Comparison of ENCODE assay signal across 8 mouse cellular contexts in the genomic region with DNA sequence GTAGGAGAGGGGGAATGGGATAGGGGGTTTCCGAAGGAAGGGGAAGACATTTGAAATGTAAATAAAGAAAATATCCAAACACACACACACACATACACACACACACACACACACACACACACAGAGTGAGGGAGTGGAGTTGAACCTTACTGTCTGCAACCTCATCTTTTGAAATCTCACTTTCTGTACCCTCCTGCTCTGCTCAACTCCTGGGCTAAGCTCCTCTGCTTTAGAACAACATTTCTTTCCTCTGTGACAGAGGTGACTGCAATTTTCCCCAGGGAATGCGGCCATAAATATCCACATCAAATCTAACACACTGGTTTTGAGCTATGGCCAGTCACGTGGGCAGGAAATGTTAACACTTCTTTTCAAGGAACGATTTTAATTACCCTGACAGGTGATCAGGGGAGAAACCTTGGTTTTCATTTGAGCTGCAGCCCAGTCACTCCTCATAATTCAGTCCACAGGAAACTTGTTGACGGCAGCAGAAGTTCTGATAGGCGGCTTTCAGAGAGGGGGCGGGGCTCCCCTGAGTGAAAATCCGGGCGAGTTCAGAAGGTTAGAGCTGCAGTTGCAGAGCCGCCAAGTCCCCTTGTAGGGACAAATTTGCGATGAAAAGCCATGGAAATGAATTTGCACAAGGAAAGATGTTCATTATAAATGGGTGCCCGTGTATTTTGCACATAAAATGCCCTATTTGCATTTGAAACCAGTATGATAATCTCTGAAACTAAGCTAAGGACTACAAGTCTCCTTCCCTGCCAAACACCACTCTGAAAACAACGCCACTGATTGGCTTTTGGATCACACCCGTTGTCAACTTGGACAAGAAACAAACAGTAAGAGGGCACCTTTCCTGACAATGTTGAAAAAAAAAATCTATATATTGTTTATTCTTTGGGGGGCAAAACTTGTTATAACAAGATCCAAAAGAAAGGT.
DNase-seq lines count a peak whose midpoint lies in the region; ATAC-seq and TF ChIP-seq lines count a peak whose summit lies in the region.
"Had no signal": no experiment of that assay in that cellular context is flagged by ENCODE, and none has a peak within 500 bp of the region (broad histone marks: within the 10 kb centered on the region; RNA-seq: fewer than 3 reads in every experiment).

No protein-coding gene starts in this region.

- H3K4me2 ChIP-seq in hindbrain, postnatal 0 days (ENCODE audit: low read depth, low read length): peak overlapping the region; percentile 30
- H3K4me2 ChIP-seq in limb, embryonic 15.5 days: peak overlapping the region; percentile 29
- H3K4me2 ChIP-seq in midbrain, postnatal 0 days (ENCODE audit: low read depth, low read length, poor library complexity, severe bottlenecking): peak overlapping the region; percentile 1; the same call in 1 of the 2 replicates
- H3K4me2 ChIP-seq: liver, embryonic 15.5 days had no signal

- peak; percentile 61 for ATAC-seq in granulocyte monocyte progenitor cell, adult 5-6 weeks (replicated peaks; ENCODE audit: poor library complexity, severe bottlenecking)
- ATAC-seq in hindbrain, postnatal 0 days: no peak
- ATAC-seq in limb, embryonic 15.5 days (ENCODE audit: insufficient number of reproducible peaks, low FRiP score, low TSS enrichment, low read depth): no peak
- ATAC-seq in midbrain, postnatal 0 days (ENCODE audit: low FRiP score): no peak

- H3K27ac ChIP-seq in brown adipose tissue, adult 24 weeks (replicated peaks; ENCODE audit: low read depth, low read length): peak overlapping the region; percentile 84
- no peak overlapping the region for H3K27ac ChIP-seq in hindbrain, postnatal 0 days
- no peak overlapping the region for H3K27ac ChIP-seq in limb, embryonic 15.5 days
- no peak overlapping the region for H3K27ac ChIP-seq in midbrain, postnatal 0 days (ENCODE audit: low read depth, low read length)
- H3K27ac ChIP-seq: liver, embryonic 15.5 days had no signal

- peak overlapping the region; percentile 54 for H3K4me3 ChIP-seq in brown adipose tissue, adult 24 weeks (ENCODE audit: insufficient read depth, low read depth, low read length)
- no peak overlapping the region; the same call in 1 of the 2 replicates for H3K4me3 ChIP-seq in hindbrain, postnatal 0 days (ENCODE audit: low read length)
- no peak overlapping the region for H3K4me3 ChIP-seq in limb, embryonic 15.5 days
- H3K4me3 ChIP-seq in midbrain, postnatal 0 days (ENCODE audit: low read depth, low read length): no peak overlapping the region
- H3K4me3 ChIP-seq: liver, embryonic 15.5 days had no signal

- H3K9ac ChIP-seq in hindbrain, postnatal 0 days (replicated peaks; ENCODE audit: low read length): no peak overlapping the region
- H3K9ac ChIP-seq in limb, embryonic 15.5 days: no peak overlapping the region
- H3K9ac ChIP-seq in midbrain, postnatal 0 days (replicated peaks; ENCODE audit: low read length, poor library complexity, severe bottlenecking): no peak overlapping the region
- H3K9ac ChIP-seq: liver, embryonic 15.5 days had no signal

- no peak for TF ChIP-seq CTCF in hindbrain, postnatal 0 days (IDR thresholded peaks at IDR 0.05; ENCODE audit: low read depth)
- no peak for TF ChIP-seq CTCF in midbrain, postnatal 0 days (IDR thresholded peaks at IDR 0.05)

- peak; percentile 39 for DNase-seq in adipocyte (ENCODE audit: low spot score)
- peak; percentile 28 for DNase-seq in hindbrain, postnatal 0 days (ENCODE audit: low spot score)
- peak; percentile 10 for DNase-seq in midbrain, postnatal 0 days (ENCODE audit: low spot score)
- DNase-seq in spleen, adult 12 weeks (ENCODE audit: low spot score): no peak

- WGBS in hindbrain, postnatal 0 days: 18% methylated on average over 14 of the region's 14 CpGs
- WGBS in limb, embryonic 15.5 days: 10% methylated on average over 14 of the region's 14 CpGs
- 18% methylated on average over 14 of the region's 14 CpGs for WGBS in midbrain, postnatal 0 days

- H3K36me3 ChIP-seq in hindbrain, postnatal 0 days (ENCODE audit: insufficient read depth, low read length): no peaks in the 10 kb centered on the region
- no peaks in the 10 kb centered on the region for H3K36me3 ChIP-seq in limb, embryonic 15.5 days
- H3K36me3 ChIP-seq in midbrain, postnatal 0 days (ENCODE audit: insufficient read depth, low read length): no peaks in the 10 kb centered on the region
- H3K36me3 ChIP-seq: liver, embryonic 15.5 days had no signal

- H3K27me3 ChIP-seq in hindbrain, postnatal 0 days (ENCODE audit: insufficient read depth, low read length): no peaks in the 10 kb centered on the region
- H3K27me3 ChIP-seq in limb, embryonic 15.5 days: no peaks in the 10 kb centered on the region
- H3K27me3 ChIP-seq in midbrain, postnatal 0 days (ENCODE audit: insufficient read depth, low read length): no peaks in the 10 kb centered on the region
- H3K27me3 ChIP-seq: liver, embryonic 15.5 days had no signal

- no peaks in the 10 kb centered on the region for H3K4me1 ChIP-seq in brown adipose tissue, adult 24 weeks (ENCODE audit: control insufficient read depth, insufficient read depth, insufficient read length, low read length)
- H3K4me1 ChIP-seq in hindbrain, postnatal 0 days (ENCODE audit: insufficient read depth, low read length): 0 out of 2 replicates have a peak, but pooled peaks cover 6% of the 10 kb centered on the region
- peaks cover 6% of the 10 kb centered on the region for H3K4me1 ChIP-seq in limb, embryonic 15.5 days
- no peaks in the 10 kb centered on the region for H3K4me1 ChIP-seq in midbrain, postnatal 0 days (ENCODE audit: insufficient read depth, low read length)
- H3K4me1 ChIP-seq: liver, embryonic 15.5 days had no signal

- no peaks in the 10 kb centered on the region for H3K9me3 ChIP-seq in hindbrain, postnatal 0 days (ENCODE audit: low read length)
- H3K9me3 ChIP-seq in limb, embryonic 15.5 days: no peaks in the 10 kb centered on the region
- H3K9me3 ChIP-seq in midbrain, postnatal 0 days (ENCODE audit: low read length): no peaks in the 10 kb centered on the region
- H3K9me3 ChIP-seq: liver, embryonic 15.5 days had no signal
